Mouse (Mus musculus) MEL (cell line): Measurements from ENCODE around the gene Plekhm3. TPM values are rescaled to one million over a fixed set of nuclear protein-coding genes. Genes with fewer than 3 reads are reported as not detected.

Source experiments
- DNase-seq: peaks from one replicate; pipeline ENCODE4 v3.0.0; 2011; ENCODE audit warnings: low read depth, low spot score
- H3K27ac ChIP-seq: 2 replicates; pipeline ENCODE4 v1.5.1; 2012; ENCODE audit warnings: low read depth, mild to moderate bottlenecking, control low read depth, low read length, moderate library complexity; ENCODE audit not compliant: control insufficient read depth
- H3K27me3 ChIP-seq, 2 experiments: fragments of 150-350 bp in 1 of 2; sonication (generic) in 1 of 2; 2 replicates each; pipeline ENCODE4 v1.6.1; 2012; ENCODE audit warnings: low read length in 2 of 2, mild to moderate bottlenecking in 2 of 2, improper control_type of control experiment in 1 of 2, moderate library complexity in 1 of 2; ENCODE audit not compliant: insufficient read depth in 2 of 2, control insufficient read depth in 1 of 2
- H3K36me3 ChIP-seq, 2 experiments: 2 replicates each; pipeline ENCODE4 v1.6.1; 2012 to 2014; ENCODE audit warnings: low read length in 2 of 2, improper control_type of control experiment in 1 of 2, inconsistent platforms in 1 of 2, mild to moderate bottlenecking in 1 of 2; ENCODE audit not compliant: insufficient read depth in 2 of 2, control insufficient read depth in 1 of 2
- H3K4me1 ChIP-seq, 2 experiments: fragments of 150-350 bp in 1 of 2; sonication (generic) in 1 of 2; 2 replicates each; pipeline ENCODE4 v1.6.1; 2012; ENCODE audit warnings: low read length in 2 of 2, improper control_type of control experiment in 1 of 2, mild to moderate bottlenecking in 1 of 2; ENCODE audit not compliant: insufficient read depth in 2 of 2, control insufficient read depth in 1 of 2
- H3K4me3 ChIP-seq, 2 experiments: fragments of 150-350 bp in 1 of 2; sonication (generic) in 1 of 2; 2 replicates each; pipeline ENCODE4 v1.5.1; 2012; ENCODE audit warnings: low read depth in 2 of 2, low read length in 2 of 2, mild to moderate bottlenecking in 2 of 2, moderate library complexity in 2 of 2, control low read depth in 1 of 2, improper control_type of control experiment in 1 of 2; ENCODE audit not compliant: control insufficient read depth in 1 of 2, insufficient read depth in 1 of 2
- H3K79me2 ChIP-seq: 2 replicates; pipeline ENCODE4 v1.6.1; 2012; ENCODE audit warnings: mild to moderate bottlenecking, low read length, moderate library complexity; ENCODE audit not compliant: control insufficient read depth, poor library complexity, insufficient read depth
- H3K9ac ChIP-seq: 2 replicates; pipeline ENCODE4 v1.6.1; 2012; ENCODE audit warnings: low read depth, mild to moderate bottlenecking, control low read depth, low read length, moderate library complexity; ENCODE audit not compliant: control insufficient read depth, poor library complexity, severe bottlenecking
- H3K9me3 ChIP-seq: fragments of 150-350 bp; sonication (generic); replicated peaks from 2 replicates; pipeline ENCODE4 v1.6.1; 2012; ENCODE audit warnings: mild to moderate bottlenecking, low read length, improper control_type of control experiment, moderate library complexity; ENCODE audit not compliant: insufficient read depth
- E2F4 ChIP-seq: IDR thresholded peaks from 2 replicates; pipeline ENCODE4 v1.6.1; 2011; ENCODE audit warnings: low read depth, low read length, improper control_type of control experiment, borderline replicate concordance
- ELF1 ChIP-seq: IDR thresholded peaks from 2 replicates; pipeline ENCODE4 v1.6.1; 2014; ENCODE audit warnings: low read depth, mild to moderate bottlenecking, inconsistent platforms, low read length, improper control_type of control experiment, moderate library complexity
- EP300 ChIP-seq, 2 experiments: IDR thresholded peaks; 2 replicates each; pipeline ENCODE4 v1.6.1; 2011; ENCODE audit warnings: improper control_type of control experiment in 2 of 2, low read length in 2 of 2, low read depth in 1 of 2, mild to moderate bottlenecking in 1 of 2
- ETS1 ChIP-seq: IDR thresholded peaks from 2 replicates; pipeline ENCODE4 v1.6.1; 2012; ENCODE audit warnings: low read depth, mild to moderate bottlenecking, inconsistent platforms, low read length, improper control_type of control experiment, moderate library complexity
- GABPA ChIP-seq: IDR thresholded peaks from 2 replicates; pipeline ENCODE4 v1.6.1; 2012; ENCODE audit warnings: low read depth, mild to moderate bottlenecking, inconsistent platforms, low read length, improper control_type of control experiment, moderate library complexity
- GATA1 ChIP-seq: IDR thresholded peaks from 2 replicates; pipeline ENCODE4 v1.6.1; 2011; ENCODE audit warnings: low read depth, low read length, improper control_type of control experiment
- JUND ChIP-seq: IDR thresholded peaks from 2 replicates; pipeline ENCODE4 v1.6.1; 2011; ENCODE audit warnings: low read depth, mild to moderate bottlenecking, improper control_type of control experiment, low read length
- KAT2A ChIP-seq: conservative IDR thresholded peaks from 2 replicates; pipeline ENCODE4 v1.6.1; 2012; ENCODE audit warnings: low read depth, low read length, improper control_type of control experiment, inconsistent platforms
- MAZ ChIP-seq: IDR thresholded peaks from 2 replicates; pipeline ENCODE4 v1.6.1; 2012; ENCODE audit warnings: low read depth, mild to moderate bottlenecking, inconsistent platforms, low read length, improper control_type of control experiment
- MEF2A ChIP-seq: IDR thresholded peaks from 2 replicates; pipeline ENCODE4 v1.6.1; 2014; ENCODE audit warnings: low read depth, mild to moderate bottlenecking, inconsistent platforms, low read length, improper control_type of control experiment; ENCODE audit not compliant: poor library complexity, insufficient replicate concordance, severe bottlenecking; ENCODE audit errors: extremely low read depth
- MXI1 ChIP-seq: IDR thresholded peaks from 2 replicates; pipeline ENCODE4 v1.6.1; 2011; ENCODE audit warnings: mild to moderate bottlenecking, low read depth, low read length, improper control_type of control experiment
- MYC ChIP-seq: IDR thresholded peaks from 2 replicates; pipeline ENCODE4 v1.6.1; 2011; ENCODE audit warnings: low read depth, mild to moderate bottlenecking, low read length, improper control_type of control experiment, moderate library complexity
- NRF1 ChIP-seq: IDR thresholded peaks from 2 replicates; pipeline ENCODE4 v1.6.1; 2014; ENCODE audit warnings: low read depth, mild to moderate bottlenecking, inconsistent platforms, low read length, improper control_type of control experiment, moderate library complexity; ENCODE audit not compliant: poor library complexity, insufficient read depth, severe bottlenecking
- POLR2A ChIP-seq, 2 experiments: IDR thresholded peaks; 2 replicates each; pipeline ENCODE4 v1.6.1; 2011 to 2012; ENCODE audit warnings: low read length in 2 of 2, mild to moderate bottlenecking in 2 of 2, control low read depth in 1 of 2, improper control_type of control experiment in 1 of 2, low read depth in 1 of 2, moderate library complexity in 1 of 2; ENCODE audit not compliant: control insufficient read depth in 1 of 2, insufficient read depth in 1 of 2, poor library complexity in 1 of 2
- POLR2AphosphoS5 ChIP-seq: IDR thresholded peaks from 2 replicates; pipeline ENCODE4 v1.6.1; 2012; ENCODE audit warnings: low read depth, borderline replicate concordance, mild to moderate bottlenecking, inconsistent platforms, low read length, moderate library complexity, mixed read lengths
- RAD21 ChIP-seq: IDR thresholded peaks from 2 replicates; pipeline ENCODE4 v1.6.1; 2011; ENCODE audit warnings: mild to moderate bottlenecking, low read depth, low read length, improper control_type of control experiment
- RCOR1 ChIP-seq: IDR thresholded peaks from 2 replicates; pipeline ENCODE4 v1.6.1; 2012; ENCODE audit warnings: low read depth, mild to moderate bottlenecking, inconsistent platforms, low read length, improper control_type of control experiment
- SIN3A ChIP-seq: IDR thresholded peaks from 2 replicates; pipeline ENCODE4 v1.6.1; 2012; ENCODE audit warnings: low read length, improper control_type of control experiment, inconsistent platforms
- SMC3 ChIP-seq: IDR thresholded peaks from 2 replicates; pipeline ENCODE4 v1.6.1; 2011; ENCODE audit warnings: low read depth, low read length, improper control_type of control experiment
- TCF12 ChIP-seq: IDR thresholded peaks from 2 replicates; pipeline ENCODE4 v1.6.1; 2014; ENCODE audit warnings: low read depth, mild to moderate bottlenecking, inconsistent platforms, low read length, improper control_type of control experiment, moderate library complexity
- UBTF ChIP-seq: IDR thresholded peaks from 2 replicates; pipeline ENCODE4 v1.6.1; 2012; ENCODE audit warnings: low read depth, mild to moderate bottlenecking, inconsistent platforms, low read length, improper control_type of control experiment, moderate library complexity, borderline replicate concordance; ENCODE audit not compliant: insufficient read depth
- USF2 ChIP-seq, 2 experiments: IDR thresholded peaks; 2 replicates each; pipeline ENCODE4 v1.6.1; 2011 to 2012; ENCODE audit warnings: improper control_type of control experiment in 2 of 2, low read length in 2 of 2, borderline replicate concordance in 1 of 2, inconsistent platforms in 1 of 2, low read depth in 1 of 2, mild to moderate bottlenecking in 1 of 2; ENCODE audit not compliant: insufficient read depth in 1 of 2
- ZC3H11A ChIP-seq: IDR thresholded peaks from 2 replicates; pipeline ENCODE4 v1.6.1; 2012; ENCODE audit warnings: low read depth, mild to moderate bottlenecking, inconsistent platforms, low read length, improper control_type of control experiment
- ZMIZ1 ChIP-seq: IDR thresholded peaks from 2 replicates; pipeline ENCODE4 v1.6.1; 2012; ENCODE audit warnings: low read depth, mild to moderate bottlenecking, inconsistent platforms, low read length, improper control_type of control experiment, moderate library complexity
- ZNF384 ChIP-seq: IDR thresholded peaks from 2 replicates; pipeline ENCODE4 v1.6.1; 2012; ENCODE audit warnings: low read depth, mild to moderate bottlenecking, inconsistent platforms, low read length, improper control_type of control experiment
- polyA plus RNA-seq, 2 experiments: library from polyadenylated mRNA; stranded (reverse) in 1 of 2; unstranded in 1 of 2; fragments of >175 nt in 1 of 2; fragments of >200 nt in 1 of 2; gene quantifications; 2 replicates each; pipeline versions ENCODE4 v1.2.1 to v1.2.4; 2012; ENCODE audit warnings: low replicate concordance in 2 of 2, low read depth in 1 of 2; ENCODE audit not compliant: insufficient read length in 2 of 2, insufficient read depth in 1 of 2, missing spikeins in 1 of 2
- total RNA-seq: library from RNA; depleted of rRNA; stranded (reverse); fragments of 300-350 nt; gene quantifications from 2 replicates; pipeline ENCODE4 v1.2.3, GENCODE M21; 2012

The Plekhm3 gene
- total and polyA plus RNA-seq, 3 experiments, result 1.8 to 2.0 TPM; not detected in 1

DNA sequence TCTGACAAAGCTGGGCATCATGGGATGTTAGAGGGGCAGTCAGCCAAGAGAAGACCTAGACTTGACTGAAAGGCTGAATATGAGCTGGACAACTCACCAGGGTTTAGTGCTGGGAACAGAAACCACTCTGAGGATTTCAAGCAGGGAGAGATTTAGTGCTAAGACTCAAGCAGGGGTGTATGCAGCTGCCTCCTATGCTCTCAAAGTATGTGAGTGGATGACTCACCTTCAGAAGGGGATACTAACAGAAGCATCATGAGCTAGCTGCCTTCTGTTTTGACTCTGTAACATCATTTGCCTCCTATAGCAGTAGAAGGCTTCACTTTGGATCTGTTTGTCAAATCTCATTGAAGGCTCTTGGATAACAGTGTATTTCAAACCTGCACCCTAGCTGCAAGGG, 212.0 kb downstream of the Plekhm3 start:
- Histone ChIP-seq H3K27me3 (no peaks in the 10 kb centered on the region), H3K36me3 (0 out of 4 replicates have a peak, but pooled peaks cover 0 to 2% of the 10 kb centered on the region in 2 experiments), H3K27ac (no peak overlapping the region), H3K9ac (no peak overlapping the region), H3K9me3 (no peaks in the 10 kb centered on the region), H3K79me2 (no peaks in the 10 kb centered on the region), H3K4me1 (no peaks in the 10 kb centered on the region; a peak in 1 of 4 replicates), H3K4me3 (no peak overlapping the region)
- TF ChIP-seq RCOR1, result no peak
- TF ChIP-seq ZNF384, result no peak
- TF ChIP-seq EP300 (IDR thresholded peaks at IDR 0.05; ENCODE audit: low read depth in 1 of 2, low read length in 2 of 2), result no peak
- TF ChIP-seq RAD21, result no peak
- TF ChIP-seq MAZ, result no peak
- TF ChIP-seq ZC3H11A, result no peak
- no peak for TF ChIP-seq MXI1
- TF ChIP-seq MEF2A, result no peak
- no peak for TF ChIP-seq ELF1
- no peak for TF ChIP-seq POLR2A (IDR thresholded peaks at IDR 0.05; ENCODE audit: control insufficient read depth in 1 of 2, insufficient read depth in 1 of 2, low read depth in 1 of 2, low read length in 2 of 2, poor library complexity in 1 of 2)
- TF ChIP-seq SMC3, result no peak
- no peak for TF ChIP-seq ZMIZ1
- no peak for TF ChIP-seq GATA1
- no peak for TF ChIP-seq KAT2A
- TF ChIP-seq USF2 (IDR thresholded peaks at IDR 0.05; ENCODE audit: borderline replicate concordance in 1 of 2, insufficient read depth in 1 of 2, low read depth in 1 of 2, low read length in 2 of 2), result no peak
- no peak for TF ChIP-seq TCF12
- no peak for TF ChIP-seq JUND
- DNase-seq, result no peak

- Histone ChIP-seq H3K4me3 (no peak overlapping the region), H3K27me3 (no peaks in the 10 kb centered on the region), H3K9me3 (no peaks in the 10 kb centered on the region), H3K27ac (no peak overlapping the region), H3K79me2 (no peaks in the 10 kb centered on the region), H3K4me1 (peaks cover 0 to 3% of the 10 kb centered on the region in 2 experiments; a peak in 2 of 4 replicates), H3K9ac (no peak overlapping the region), H3K36me3 (0 out of 4 replicates have a peak, but pooled peaks cover 0 to 2% of the 10 kb centered on the region in 2 experiments)
- TF ChIP-seq USF2 (IDR thresholded peaks at IDR 0.05; ENCODE audit: borderline replicate concordance in 1 of 2, insufficient read depth in 1 of 2, low read depth in 1 of 2, low read length in 2 of 2) (no peak), RAD21 (no peak), UBTF (no peak), TCF12 (no peak), RCOR1 (no peak), SIN3A (no peak), ETS1 (no peak), ZMIZ1 (no peak), MEF2A (no peak), E2F4 (no peak), POLR2A (IDR thresholded peaks at IDR 0.05; ENCODE audit: control insufficient read depth in 1 of 2, insufficient read depth in 1 of 2, low read depth in 1 of 2, low read length in 2 of 2, poor library complexity in 1 of 2) (no peak), POLR2AphosphoS5 (no peak), MYC (no peak), GABPA (no peak), ZC3H11A (no peak), ZNF384 (no peak), NRF1 (no peak)
- no peak for DNase-seq
Measured at GRCm38 (mm10) chr1:64742741-64743408, 213.7 kb downstream of the Plekhm3 start.
